Mouse (Mus musculus) bone marrow macrophage, adult 2 months (primary cell): Measurements from ENCODE around the gene Il11. TPM values are rescaled to one million over a fixed set of nuclear protein-coding genes. Genes with fewer than 3 reads are reported as not detected.

ENCODE experiments used
- H3K27ac ChIP-seq: 2 replicates; pipeline ENCODE4 v1.5.1; 2012; ENCODE audit warnings: low read depth, low read length; ENCODE audit not compliant: insufficient read depth
- H3K4me1 ChIP-seq: 2 replicates; pipeline ENCODE4 v1.6.1; 2012; ENCODE audit warnings: low read length; ENCODE audit not compliant: control insufficient read depth, insufficient read depth
- H3K4me3 ChIP-seq: 2 replicates; pipeline ENCODE4 v1.5.1; 2012; ENCODE audit warnings: mild to moderate bottlenecking, low read length, moderate library complexity; ENCODE audit not compliant: insufficient read depth
- CTCF ChIP-seq: IDR thresholded peaks from 2 replicates; pipeline ENCODE4 v1.5.1; 2012; ENCODE audit warnings: low read depth, mild to moderate bottlenecking, low read length, moderate library complexity
- POLR2A ChIP-seq: IDR thresholded peaks from 2 replicates; pipeline ENCODE4 v1.6.1; 2012; ENCODE audit warnings: mild to moderate bottlenecking, low read depth, low read length, borderline replicate concordance
- polyA plus RNA-seq: library from polyadenylated mRNA; stranded (reverse); fragments of >200 nt; gene quantifications from 2 replicates; pipeline ENCODE4 v1.2.4, GENCODE M21; 2012; ENCODE audit not compliant: missing spikeins, insufficient read depth, insufficient read length

Il11 gene
- polyA plus RNA-seq, 1 experiment: not detected

GRCm38 (mm10) chr7:4789436-4789935, 6.8 kb upstream of the Il11 start, which contains the start of gene Tmem238:
Tmem238 (minus strand) TSS chr7:4789656.
- TF ChIP-seq POLR2A (no peak), CTCF (no peak)
- Histone ChIP-seq H3K4me3 (peak within 1 kb of the TSS; percentile 78), H3K27ac (peak within 1 kb of the TSS; percentile 48), H3K4me1 (peaks cover 10% of the 10 kb centered on the region)

- TF ChIP-seq CTCF (no peak), POLR2A (no peak)
- peak overlapping the region; percentile 78 for H3K4me3 ChIP-seq
- peaks cover 9% of the 10 kb centered on the region for H3K4me1 ChIP-seq
- H3K27ac ChIP-seq: peak overlapping the region; percentile 48
Measured at GRCm38 (mm10) chr7:4788499-4789435, 6.1 kb upstream of the Il11 start.

DNA sequence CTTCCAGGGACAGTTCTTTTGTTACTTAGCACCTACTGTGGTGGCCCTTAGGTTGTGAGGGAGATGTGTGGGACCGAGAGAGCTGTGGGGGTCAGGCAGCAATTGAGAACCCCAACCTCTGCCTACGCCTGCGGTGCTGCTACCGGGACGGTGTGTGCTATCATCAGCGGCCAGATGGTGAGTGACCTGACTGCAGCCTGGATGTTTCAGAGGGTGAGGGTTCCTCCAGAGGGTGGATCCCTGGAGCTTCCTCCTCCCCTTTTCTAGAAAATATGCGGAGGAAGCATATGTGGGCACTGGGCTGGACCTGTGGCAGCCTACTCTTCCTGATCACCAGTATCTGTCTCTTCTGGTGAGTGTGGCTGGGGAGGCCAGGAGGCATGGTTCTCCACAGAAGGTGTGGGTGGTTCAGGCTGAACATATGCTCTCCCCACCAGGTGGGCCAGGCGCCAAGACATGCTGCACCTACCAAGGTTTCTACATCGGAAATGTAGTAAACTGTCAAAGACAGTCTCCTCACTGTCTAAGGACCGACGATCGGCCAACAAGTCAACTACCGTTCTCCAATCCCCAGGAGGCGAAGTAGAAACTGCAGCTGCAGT, 1.1 kb upstream of the Il11 start:
- Histone ChIP-seq H3K4me3 (no peak overlapping the region), H3K27ac (no peak overlapping the region), H3K4me1 (peaks cover 9% of the 10 kb centered on the region)
- no peak for TF ChIP-seq CTCF
- TF ChIP-seq POLR2A: no peak

DNA sequence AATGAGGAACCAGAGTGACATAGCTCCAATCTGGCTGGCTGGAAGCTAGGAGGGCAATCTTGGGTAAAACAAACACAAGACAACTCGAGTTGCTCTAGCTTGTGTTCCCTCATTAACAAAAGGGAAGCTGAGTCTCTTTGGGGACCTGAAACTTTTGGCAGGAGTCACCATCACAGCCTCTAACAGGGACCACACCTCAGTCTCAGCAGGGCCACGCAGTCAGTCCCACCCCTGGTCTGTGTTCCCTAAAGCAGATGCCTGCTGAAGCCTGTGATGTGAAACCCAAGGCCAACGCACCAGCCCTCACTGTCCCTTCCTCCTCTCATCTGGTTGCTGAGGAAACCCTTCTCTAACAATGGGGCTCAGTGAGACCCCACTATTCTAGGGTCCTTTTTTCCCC, 529 bp downstream of the Il11 start:
- Histone ChIP-seq H3K4me3 (no peak overlapping the region), H3K27ac (no peak overlapping the region), H3K4me1 (peaks cover 7% of the 10 kb centered on the region)
- TF ChIP-seq CTCF: no peak
- no peak for TF ChIP-seq POLR2A

DNA sequence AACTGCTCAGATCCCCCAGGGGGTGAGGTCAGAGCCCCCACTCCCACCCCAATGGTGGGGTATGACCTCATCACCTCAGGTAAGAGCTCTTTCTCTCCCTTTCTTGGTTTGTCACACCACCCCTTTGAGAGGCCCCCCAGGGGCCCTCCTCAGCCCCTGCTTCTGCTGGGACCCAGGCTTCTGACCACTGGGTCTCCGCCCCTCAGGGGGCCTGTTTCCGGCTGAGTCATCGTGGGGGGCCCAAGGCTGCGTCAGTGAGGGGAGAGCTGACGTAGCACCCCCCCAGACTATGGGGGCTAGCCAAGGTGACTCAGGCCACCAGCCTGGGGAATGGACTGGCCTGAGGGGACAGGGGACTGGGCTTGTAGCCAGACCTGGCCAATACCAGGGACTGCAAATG, 2.7 kb downstream of the Il11 start:
- no peak overlapping the region for H3K4me3 ChIP-seq
- no peak for TF ChIP-seq CTCF
- no peak for TF ChIP-seq POLR2A

DNA sequence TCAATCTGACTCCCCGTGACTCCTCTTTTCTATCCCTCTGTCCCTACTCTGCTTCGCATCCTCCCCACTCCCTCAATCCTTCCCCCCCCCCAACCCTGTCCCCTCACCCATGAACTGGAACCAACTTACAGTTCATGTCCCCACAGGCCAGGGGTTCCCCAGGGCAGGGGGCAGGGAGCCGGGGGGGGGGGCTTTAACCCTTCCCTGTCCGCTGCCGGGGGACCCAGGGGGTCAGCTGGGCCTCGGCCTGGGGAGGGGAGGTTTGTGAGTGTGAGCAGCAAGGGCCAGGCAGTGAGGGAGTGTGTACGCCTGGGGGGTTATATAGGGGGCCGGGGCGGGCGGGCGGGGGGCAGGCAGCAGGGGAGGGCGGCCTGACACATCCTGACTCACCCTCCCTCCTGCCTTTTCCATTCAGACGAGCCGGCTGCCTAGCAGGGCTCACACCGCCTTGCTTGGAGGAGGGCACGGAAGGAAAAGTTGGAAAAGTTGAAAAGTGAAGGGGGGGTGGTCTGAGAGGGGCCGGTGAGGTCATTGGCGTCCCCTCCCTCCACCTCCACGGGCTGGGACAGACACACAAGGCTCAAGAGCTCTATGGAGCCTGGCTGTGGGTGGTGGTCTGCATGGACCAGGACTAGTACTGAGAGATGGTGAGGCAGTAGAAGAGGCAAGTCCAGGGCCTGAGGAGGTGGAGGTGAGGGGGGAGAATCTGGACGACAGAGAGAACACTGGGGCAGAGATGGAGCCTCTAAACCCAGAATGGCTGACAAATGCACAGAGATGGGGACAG, 4.6 kb downstream of the Il11 start:
- Histone ChIP-seq H3K4me3 (no peak overlapping the region), H3K4me1 (no peaks in the 10 kb centered on the region), H3K27ac (no peak overlapping the region)
- no peak for TF ChIP-seq POLR2A
- no peak for TF ChIP-seq CTCF

More for the DNA sequence above, 2.7 kb downstream of the Il11 start:
- no peaks in the 10 kb centered on the region for H3K4me1 ChIP-seq
- no peak overlapping the region for H3K27ac ChIP-seq

DNA sequence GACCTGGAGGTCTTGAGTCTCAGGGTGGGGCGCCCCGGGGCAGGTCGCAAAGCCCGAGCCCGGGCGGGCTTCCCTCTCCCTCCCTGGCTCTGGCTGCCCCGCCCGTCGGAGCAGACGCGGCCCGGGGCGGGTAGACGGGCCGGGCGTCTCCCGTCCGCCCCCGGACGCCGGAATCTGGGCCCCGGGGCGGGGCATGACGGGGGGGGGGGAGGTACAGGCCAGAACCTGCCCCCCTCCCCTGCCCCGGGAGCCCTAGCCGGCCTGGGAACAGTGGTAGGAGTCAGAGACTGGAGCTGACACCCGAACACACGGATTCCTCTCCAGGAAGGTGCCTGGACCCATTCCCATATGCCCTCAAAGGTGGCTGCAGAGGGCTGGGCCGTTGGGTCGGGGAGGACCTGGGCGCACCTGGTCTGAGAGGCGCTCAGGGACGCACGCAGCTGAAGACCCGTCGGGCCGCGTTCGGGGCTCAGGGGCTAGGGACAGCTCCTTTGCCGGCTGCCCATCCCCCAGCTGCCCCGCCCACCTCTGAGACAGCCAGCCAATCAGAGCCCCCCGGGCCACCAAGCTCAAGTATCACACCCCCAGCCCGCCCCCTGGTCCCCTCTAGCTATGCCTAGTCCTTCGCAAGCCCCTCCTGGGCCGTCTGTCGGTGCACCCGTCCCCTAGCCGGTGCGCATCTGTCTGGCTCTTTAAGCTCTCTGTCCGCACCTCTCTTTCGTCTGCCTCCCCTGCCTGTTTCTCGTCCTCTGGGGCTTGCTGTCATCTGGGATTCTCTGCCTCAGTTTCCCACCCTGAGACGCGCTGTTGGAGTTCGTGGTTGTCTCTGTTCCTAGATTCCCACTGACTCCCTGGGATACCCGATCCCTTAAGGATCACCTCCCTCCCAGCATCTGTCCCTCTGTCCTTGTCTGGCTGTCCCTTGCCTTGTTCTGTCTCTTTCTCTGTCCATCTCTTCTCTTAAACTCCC, 5.5 kb downstream of the Il11 start:
- Histone ChIP-seq H3K4me1 (no peaks in the 10 kb centered on the region), H3K27ac (no peak overlapping the region), H3K4me3 (peak overlapping the region; percentile 37)
- TF ChIP-seq CTCF: no peak
- no peak for TF ChIP-seq POLR2A

DNA sequence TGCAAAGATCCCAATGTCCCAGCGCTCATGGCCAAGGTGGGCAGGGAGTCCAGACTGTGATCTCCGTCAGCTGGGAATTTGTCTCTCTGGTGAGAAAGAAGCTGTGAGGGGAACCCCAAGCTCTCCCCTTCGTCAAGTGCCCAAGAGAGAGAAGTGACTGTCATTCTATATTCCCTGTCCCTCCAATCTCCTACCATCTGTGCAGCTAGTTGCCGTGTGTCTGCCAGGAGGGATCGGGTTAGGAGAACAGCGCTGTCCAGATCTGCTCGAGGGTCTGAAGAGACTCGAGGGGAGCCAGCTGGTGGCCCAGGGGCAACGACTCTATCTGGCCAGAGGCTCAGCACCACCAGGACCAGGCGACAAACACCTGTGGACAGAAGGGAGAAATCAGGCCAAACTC, 6.5 kb downstream of the Il11 start:
- no peaks in the 10 kb centered on the region for H3K4me1 ChIP-seq
- H3K4me3 ChIP-seq: no peak overlapping the region
- TF ChIP-seq CTCF (no peak), POLR2A (no peak)

DNA sequence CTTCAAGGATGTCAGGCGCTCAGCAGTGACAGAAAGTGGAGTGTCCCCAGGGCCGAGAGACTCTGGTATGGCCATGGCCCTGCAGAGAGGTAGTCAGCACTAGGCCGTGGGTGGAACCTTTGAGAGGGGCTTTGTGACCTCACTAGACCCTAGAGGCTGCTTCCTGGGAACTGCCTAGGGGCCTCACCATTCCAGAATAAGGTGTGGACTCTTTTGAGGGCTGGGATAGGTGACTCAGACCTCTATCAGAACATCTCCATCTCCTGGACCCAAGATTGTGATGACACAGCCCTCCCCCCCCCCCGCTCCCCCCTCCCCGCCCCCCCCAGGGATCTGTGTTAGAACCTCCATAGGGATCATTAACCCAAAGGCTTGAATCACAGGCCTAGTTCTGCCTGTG, 11.5 kb downstream of the Il11 start, which contains the start of gene Fam71e2:
Gene Fam71e2, minus strand, starts transcription at position 101 of the 400 bp plus-strand sequence.
- Histone ChIP-seq H3K4me1 (no peaks in the 10 kb centered on the region), H3K27ac (no peak within 1 kb of the TSS), H3K4me3 (no peak within 1 kb of the TSS)
- TF ChIP-seq CTCF (no peak), POLR2A (no peak)

More for the DNA sequence above, 6.5 kb downstream of the Il11 start:
- H3K27ac ChIP-seq: no peak overlapping the region
